Mouse (Mus musculus): ENCODE measurements around the gene Pbrm1. TPM values are rescaled to one million over a fixed set of nuclear protein-coding genes. Genes with fewer than 3 reads are reported as not detected.

The Pbrm1 gene
- total RNA-seq, 2 experiments from 2014 or later: 56.9 to 58.0 TPM

DNA sequence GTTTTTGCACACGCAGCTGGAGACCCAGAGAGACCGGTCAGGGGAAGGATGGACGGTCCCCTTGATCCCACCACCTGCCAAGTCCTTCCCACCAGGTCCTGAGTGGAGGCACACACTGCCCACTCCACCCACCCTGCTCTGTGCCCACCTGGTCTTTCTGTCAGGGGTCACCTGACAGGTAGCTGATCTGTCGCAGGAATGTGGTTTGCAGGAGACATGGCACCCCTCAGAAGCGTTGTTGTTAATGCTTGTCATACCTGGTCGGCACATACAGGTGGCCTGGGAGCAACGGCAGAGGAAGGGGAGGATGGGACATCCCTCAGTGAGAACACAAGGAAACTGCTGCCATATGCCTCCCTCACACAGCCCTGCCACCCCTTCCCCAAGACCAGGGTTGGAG is 142.3 kb downstream of the Pbrm1 start:
- Histone ChIP-seq H3K27ac (no peak overlapping the region), H3K4me3 (no peak overlapping the region)
- DNase-seq (ENCODE audit: extremely low spot score in 1 of 2, low spot score in 2 of 2): no peak
- intact Hi-C loops (cut with DNase I): no loop called here
- no peak for TF ChIP-seq CTCF (IDR thresholded peaks at IDR 0.05)

DNA sequence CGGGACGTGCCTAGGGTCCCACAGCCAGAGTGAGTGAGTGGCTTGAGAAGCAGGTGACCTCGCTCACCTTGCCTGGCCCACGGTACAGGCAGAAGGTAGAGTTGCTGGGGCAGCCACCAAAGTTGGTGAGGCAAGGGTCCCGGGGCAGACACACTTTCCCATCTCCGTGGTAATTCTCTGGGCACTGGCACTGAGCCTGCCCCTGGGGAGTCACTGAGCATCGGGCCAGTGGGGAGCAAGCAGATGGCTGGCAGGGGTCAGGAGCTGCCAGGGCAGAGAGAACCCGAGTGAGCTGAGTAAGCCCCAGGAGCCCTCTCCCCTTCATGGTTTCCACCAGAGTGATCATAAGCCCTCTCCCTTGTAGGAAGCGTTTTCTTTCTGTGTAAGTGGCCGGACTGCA is 142.7 kb downstream of the Pbrm1 start:
- Histone ChIP-seq H3K27ac (no peak overlapping the region), H3K4me3 (no peak overlapping the region)
- intact Hi-C loops (cut with DNase I): no loop called here
- DNase-seq (ENCODE audit: extremely low spot score in 1 of 2, low spot score in 2 of 2): no peak
- TF ChIP-seq CTCF (IDR thresholded peaks at IDR 0.05): no peak

DNA sequence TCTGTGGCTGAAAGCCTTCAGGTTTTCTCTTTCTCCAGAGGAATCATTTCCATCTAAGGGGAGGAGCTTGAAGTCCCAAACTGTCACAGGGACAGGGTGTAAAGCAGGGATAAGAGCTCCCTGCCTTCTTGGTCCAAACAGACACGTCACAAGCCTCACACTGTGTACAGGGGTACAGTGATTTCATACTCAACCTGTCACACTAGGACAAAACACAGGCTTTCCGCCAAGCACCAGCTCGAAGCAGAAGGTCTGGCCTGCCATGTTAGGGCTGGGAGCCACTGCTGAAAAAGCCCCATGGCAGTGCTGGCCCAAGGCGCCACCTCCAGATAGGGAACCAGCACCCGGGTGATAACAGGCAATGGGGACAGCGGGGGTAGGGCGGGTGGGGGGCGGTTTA is 145.1 kb downstream of the Pbrm1 start:
- no peak for TF ChIP-seq CTCF (IDR thresholded peaks at IDR 0.05)
- intact Hi-C loops (cut with DNase I): no loop called here
- Histone ChIP-seq H3K27ac (no peak overlapping the region), H3K4me3 (no peak overlapping the region)
- no peak for DNase-seq (ENCODE audit: extremely low spot score in 1 of 2, low spot score in 2 of 2)

DNA sequence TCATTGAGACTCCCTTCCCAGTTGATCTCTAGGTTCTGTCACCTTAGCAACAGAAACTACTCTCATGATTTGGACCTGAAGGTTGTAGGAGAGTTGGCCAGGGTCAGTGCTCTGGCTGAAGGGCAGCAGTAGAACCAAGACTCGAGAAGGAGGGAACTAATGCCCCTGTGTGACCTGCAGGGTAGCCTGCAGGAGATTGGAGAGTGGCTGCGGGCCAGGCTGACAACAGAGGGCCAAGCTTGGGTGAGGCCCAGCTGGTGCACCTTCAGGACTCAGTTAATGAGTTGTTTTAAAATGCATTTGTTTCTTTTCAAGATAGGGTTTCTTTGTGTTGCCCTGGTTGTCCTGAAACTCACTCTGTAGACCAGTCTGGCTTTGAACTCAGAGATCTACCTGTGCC is 146.1 kb downstream of the Pbrm1 start:
- DNase-seq (ENCODE audit: extremely low spot score in 1 of 2, low spot score in 2 of 2): no peak
- Histone ChIP-seq H3K4me3 (no peak overlapping the region), H3K27ac (no peak overlapping the region)
- no peak for TF ChIP-seq CTCF (IDR thresholded peaks at IDR 0.05)
- intact Hi-C loops (cut with DNase I): no loop called here

DNA sequence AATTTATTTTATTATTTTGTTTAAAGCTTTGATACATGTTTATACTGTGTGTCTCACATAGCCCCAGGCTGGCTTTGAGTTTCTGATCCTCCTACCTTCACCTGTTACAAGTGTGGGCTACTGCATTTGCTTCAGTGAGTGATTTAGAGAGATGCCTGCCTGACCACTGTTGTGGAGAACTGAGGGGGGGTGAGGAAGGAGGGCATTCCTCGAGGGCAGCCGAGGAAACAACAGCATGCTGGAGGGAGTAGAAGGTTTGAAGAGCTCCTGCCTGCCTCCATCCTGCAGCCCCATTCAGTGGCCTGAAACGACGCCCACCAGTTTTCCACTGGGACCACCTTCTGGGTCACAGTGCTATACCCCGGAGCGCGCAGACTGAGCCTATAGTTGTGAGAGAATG is 146.5 kb downstream of the Pbrm1 start:
- intact Hi-C loops (cut with DNase I): no loop called here
- DNase-seq (ENCODE audit: extremely low spot score in 1 of 2, low spot score in 2 of 2): no peak
- no peak overlapping the region for H3K4me3 ChIP-seq
- H3K27ac ChIP-seq: no peak overlapping the region
- no peak for TF ChIP-seq CTCF (IDR thresholded peaks at IDR 0.05)

GRCm38 (mm10) chr14:31165991-31166630 is 147.2 kb downstream of the Pbrm1 start:
- no peak for TF ChIP-seq CTCF (IDR thresholded peaks at IDR 0.05)
- no peak for DNase-seq (ENCODE audit: extremely low spot score in 1 of 2, low spot score in 2 of 2)
- no peak overlapping the region for H3K27ac ChIP-seq
- intact Hi-C loops (cut with DNase I): no loop called here
- H3K4me3 ChIP-seq: no peak overlapping the region

GRCm38 (mm10) chr14:31166827-31167226 is 147.9 kb downstream of the Pbrm1 start:
- no peak overlapping the region for H3K27ac ChIP-seq
- no peak for DNase-seq (ENCODE audit: extremely low spot score in 1 of 2, low spot score in 2 of 2)

DNA sequence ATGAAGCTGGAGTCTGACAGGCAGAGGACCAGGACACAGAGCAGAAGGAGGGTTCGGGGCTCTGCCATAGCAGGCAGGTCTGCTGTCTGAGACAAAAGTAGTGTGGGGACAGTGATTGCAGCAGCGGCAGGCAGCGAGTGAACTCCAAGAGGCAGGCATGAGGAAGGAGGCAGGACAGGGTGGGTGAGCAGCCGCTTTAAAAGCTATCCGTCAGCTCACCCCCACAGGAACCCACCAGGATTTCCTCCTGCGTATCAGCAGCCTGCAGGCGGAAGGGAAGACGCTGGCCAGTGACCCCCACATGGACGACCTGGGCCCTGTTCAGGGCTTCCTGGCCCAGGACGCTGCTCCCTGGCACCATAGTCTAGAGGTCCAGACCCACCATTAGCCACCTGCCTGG is 149.5 kb downstream of the Pbrm1 start, which contains the start of gene Stab1:
Stab1 (minus strand) TSS at position 217 of the 400 bp plus-strand sequence.
- intact Hi-C loops (cut with DNase I): no loop called here
- no peak for TF ChIP-seq CTCF (IDR thresholded peaks at IDR 0.05)
- DNase-seq (ENCODE audit: extremely low spot score in 1 of 2, low spot score in 2 of 2): no peak
- peak within 1 kb of the TSS; percentile 28 for H3K4me3 ChIP-seq
- H3K27ac ChIP-seq: no peak within 1 kb of the TSS

More at GRCm38 (mm10) chr14:31166827-31167226, 147.9 kb downstream of the Pbrm1 start:
- H3K4me3 ChIP-seq: no peak overlapping the region
- TF ChIP-seq CTCF (IDR thresholded peaks at IDR 0.05): no peak
- intact Hi-C loops (cut with DNase I): no loop called here

DNA sequence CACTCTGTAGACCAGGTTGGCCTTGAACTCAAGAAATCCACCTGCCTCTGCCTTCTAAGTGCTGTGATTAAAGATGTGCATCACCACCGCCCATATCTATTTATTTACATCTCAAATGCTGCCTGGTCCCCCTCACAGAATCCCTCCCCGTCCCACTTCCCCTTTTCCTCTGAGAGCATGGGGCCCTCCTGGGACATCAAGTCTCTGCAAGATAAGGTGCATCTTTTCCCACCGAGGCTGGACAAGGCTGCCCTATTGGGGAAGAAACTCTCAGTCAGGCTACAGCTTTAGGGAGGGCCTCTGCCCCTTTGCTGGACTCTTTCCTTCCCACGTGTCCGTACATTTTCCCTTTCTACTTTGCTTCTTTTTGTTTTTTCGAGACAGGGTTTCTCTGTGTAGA is 150.6 kb downstream of the Pbrm1 start:
- Histone ChIP-seq H3K4me3 (no peak overlapping the region), H3K27ac (no peak overlapping the region)
- intact Hi-C loops (cut with DNase I): no loop called here
- DNase-seq (ENCODE audit: extremely low spot score in 1 of 2, low spot score in 2 of 2): no peak
- no peak for TF ChIP-seq CTCF (IDR thresholded peaks at IDR 0.05)

DNA sequence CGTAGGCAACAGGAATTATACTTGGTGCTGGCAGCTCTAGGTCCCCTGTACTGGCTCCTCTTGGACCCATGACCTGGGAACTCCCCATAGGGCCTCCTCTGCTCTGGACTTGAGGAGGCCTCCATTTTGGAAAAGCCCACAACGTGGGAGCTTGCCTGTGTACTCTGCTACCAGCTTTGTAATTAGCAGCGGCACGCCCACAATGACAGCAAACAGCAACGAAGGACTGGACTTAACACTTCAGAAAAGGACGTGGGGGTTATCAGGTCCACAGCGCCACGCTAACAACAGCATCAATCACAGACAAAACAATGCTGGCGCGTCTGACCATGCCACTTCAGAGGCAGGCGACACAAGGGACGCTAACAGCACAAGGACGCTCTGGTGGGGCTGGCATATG is 152.0 kb downstream of the Pbrm1 start:
- no peak for DNase-seq (ENCODE audit: extremely low spot score in 1 of 2, low spot score in 2 of 2)
- Histone ChIP-seq H3K4me3 (no peak overlapping the region), H3K27ac (no peak overlapping the region)
- intact Hi-C loops (cut with DNase I): no loop called here
- no peak for TF ChIP-seq CTCF (IDR thresholded peaks at IDR 0.05)

Other genes starting within 250 kb of the Pbrm1 start
- 10 to 100 TPM; 22.9 to 24.1 TPM for gene Tmem110, start 193.5 kb upstream of the Pbrm1 start, total RNA-seq (2021)
- 1 to 10 TPM; 2.1 to 3.5 TPM for gene Mustn1, start 139.9 kb upstream of the Pbrm1 start, total RNA-seq (2021)
- gene Itih4, start 132.7 kb upstream of the Pbrm1 start, total RNA-seq (2021): under 1 TPM in 1 of 2 experiments, not detected in 1; 0.12 TPM
- 10 to 100 TPM; 24.6 to 24.7 TPM for gene Itih3, start 95.4 kb upstream of the Pbrm1 start, total RNA-seq (2021)
- gene Itih1, start 75.8 kb upstream of the Pbrm1 start, total RNA-seq (2021): not detected
- gene Nek4, start 67.8 kb upstream of the Pbrm1 start, total RNA-seq (2021): 10 to 100 TPM; 18.8 to 19.2 TPM
- 10 to 100 TPM; 42.1 to 44.3 TPM for gene Glt8d1, start 17.7 kb upstream of the Pbrm1 start, total RNA-seq (2021)
- 100 to 1,000 TPM; 137 to 156 TPM for gene Spcs1, start 17.5 kb upstream of the Pbrm1 start, total RNA-seq (2021)
- 10 to 100 TPM; 50.5 to 51.0 TPM for gene Gnl3, start within 50 bp of the Pbrm1 start, total RNA-seq (2021)
- 10 to 100 TPM; 21.9 to 23.5 TPM for gene Smim4, start 109.8 kb downstream of the Pbrm1 start, total RNA-seq (2021)
- 1 to 10 TPM; 2.5 to 2.8 TPM for gene Nt5dc2, start 111.9 kb downstream of the Pbrm1 start, total RNA-seq (2021)
- gene Stab1, start 149.5 kb downstream of the Pbrm1 start, total RNA-seq (2021): 10 to 100 TPM; 21.2 to 29.4 TPM
- 10 to 100 TPM; 33.8 to 37.7 TPM for gene Tnnc1, start 189.2 kb downstream of the Pbrm1 start, total RNA-seq (2021)
- 100 to 1,000 TPM; 387 to 407 TPM for gene Nisch, start 197.8 kb downstream of the Pbrm1 start, total RNA-seq (2021)
- gene Sema3g, start 198.7 kb downstream of the Pbrm1 start, total RNA-seq (2021): 1 to 10 TPM; 5.4 to 6.1 TPM
- 1 to 10 TPM; 3.3 to 4.3 TPM for gene Phf7, start 232.2 kb downstream of the Pbrm1 start, total RNA-seq (2021)
- 100 to 1,000 TPM; 142 to 146 TPM for gene Bap1, start 232.3 kb downstream of the Pbrm1 start, total RNA-seq (2021)

Measured in left cerebral cortex, adult 2 months (tissue).